Mouse (Mus musculus): Measurements from ENCODE around the gene Mmp19. TPM values are rescaled to one million over a fixed set of nuclear protein-coding genes. Genes with fewer than 3 reads are reported as not detected.
"Not testable (repeated sequence)": the region's sequence is repeated elsewhere in the genome, so short reads cannot be mapped to it uniquely, and the experiment has no call there.

Mmp19 gene
- total RNA-seq, 2 experiments from 2014 or later: 1.1 to 1.9 TPM

DNA sequence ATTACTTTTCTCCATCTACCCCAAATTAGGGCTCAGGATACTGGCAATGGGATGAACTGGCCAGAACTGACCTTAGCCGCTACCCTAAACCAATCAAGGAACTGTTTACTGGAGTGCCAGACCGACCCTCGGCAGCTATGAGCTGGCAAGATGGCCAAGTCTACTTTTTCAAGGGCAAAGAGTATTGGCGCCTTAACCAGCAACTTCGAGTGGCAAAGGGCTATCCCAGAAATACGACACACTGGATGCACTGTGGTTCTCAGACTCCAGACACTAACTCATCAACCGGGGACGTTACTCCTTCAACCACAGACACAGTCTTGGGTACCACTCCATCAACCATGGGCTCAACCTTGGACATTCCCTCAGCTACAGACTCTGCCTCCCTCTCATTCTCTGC is 8.0 kb downstream of the Mmp19 start:
- DNase-seq (ENCODE audit: low spot score): no peak

DNA sequence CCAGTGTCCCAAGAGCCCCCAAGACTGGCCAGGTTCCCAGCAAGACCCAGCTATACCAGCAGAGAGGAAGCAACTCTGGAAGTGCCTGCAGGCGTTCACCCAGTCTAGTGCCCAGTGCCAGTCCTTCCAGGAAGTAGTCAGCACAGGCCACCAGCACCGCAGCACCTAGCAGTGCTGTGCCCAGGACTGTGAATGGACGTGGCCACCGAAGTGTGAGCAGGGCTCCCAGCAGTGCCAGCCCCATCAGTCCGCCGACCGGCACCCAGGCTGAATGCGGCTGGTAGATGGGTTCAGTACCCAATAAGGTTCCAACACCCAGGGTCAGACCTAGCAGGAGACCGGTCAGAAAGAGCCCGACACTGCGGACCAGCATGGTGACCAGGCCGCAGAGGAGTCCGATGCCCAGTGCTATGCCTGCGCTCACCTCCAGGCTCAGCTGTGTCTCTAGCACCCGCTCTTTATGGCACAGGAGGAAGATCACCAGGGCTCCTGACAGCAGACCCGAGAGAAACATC is 11.3 kb downstream of the Mmp19 start:
- DNase-seq (ENCODE audit: low spot score): no peak

DNA sequence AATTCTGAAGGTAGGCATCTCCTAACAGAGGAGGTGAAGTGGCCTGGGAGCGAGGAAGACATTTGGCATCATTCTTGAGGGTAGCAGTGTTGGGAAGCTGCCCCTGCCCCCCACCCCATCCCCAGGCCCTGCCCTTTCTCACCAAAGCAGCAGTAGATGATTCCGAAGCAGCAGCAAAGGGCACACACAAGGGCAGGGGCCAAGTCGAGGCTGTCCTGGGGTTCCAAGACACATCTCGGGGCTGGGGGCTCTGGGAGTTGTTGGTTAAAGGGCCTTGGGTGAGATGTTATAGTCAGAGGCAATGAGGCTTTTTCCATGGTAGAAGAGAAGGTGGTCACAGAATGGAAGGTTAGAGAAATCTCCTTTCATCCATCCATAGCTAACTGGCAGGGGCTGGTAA is 12.2 kb downstream of the Mmp19 start:
- DNase-seq (ENCODE audit: low spot score): no peak

DNA sequence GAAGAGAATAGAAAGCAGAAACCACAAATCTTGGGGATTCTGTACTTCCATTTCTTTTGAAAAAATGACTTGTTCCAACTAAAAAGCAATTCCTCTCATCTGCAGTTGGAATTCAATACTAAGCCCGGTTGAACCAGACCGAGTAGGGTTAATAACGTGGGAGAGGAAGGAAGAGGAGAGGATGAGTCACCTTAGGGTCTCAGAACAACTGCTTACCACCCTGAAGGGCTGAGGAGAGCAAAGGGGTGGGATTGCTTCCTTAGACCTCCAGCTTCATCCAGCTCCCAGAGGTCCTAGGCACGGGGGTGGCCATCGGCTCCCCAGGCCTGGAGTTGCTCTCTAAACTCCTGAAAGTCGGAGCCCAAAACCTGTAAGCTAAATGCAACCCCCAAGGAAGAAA is 12.7 kb downstream of the Mmp19 start:
- no peak for DNase-seq (ENCODE audit: low spot score)

DNA sequence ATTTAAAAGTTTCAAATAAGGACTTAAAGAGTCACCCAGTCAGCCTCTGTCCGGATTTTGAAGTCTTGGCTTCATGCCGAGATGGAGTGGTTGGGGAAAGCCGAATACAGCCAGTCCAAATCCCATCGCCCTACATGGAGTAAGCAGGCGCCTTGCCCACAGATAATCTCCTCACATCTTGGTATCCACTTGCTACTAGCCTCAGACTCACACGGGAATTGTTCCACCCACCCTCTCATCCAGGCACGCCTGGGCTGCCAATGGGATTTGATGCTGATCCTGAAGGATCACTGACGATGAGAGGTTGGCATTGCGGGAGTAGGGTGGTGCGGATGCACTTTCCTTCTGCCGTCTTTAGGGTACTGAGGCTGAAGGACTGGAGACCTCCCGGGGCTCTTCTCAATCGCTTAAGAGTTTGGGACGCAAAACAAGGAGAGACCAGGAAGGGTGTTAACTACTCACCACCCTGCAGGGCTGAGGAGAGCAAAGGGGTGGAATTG is 13.1 kb downstream of the Mmp19 start, which contains the start of gene Dnajc14:
Gene Dnajc14, plus strand, starts transcription at position 292 of the 500 bp plus-strand sequence.
- DNase-seq (ENCODE audit: low spot score): peak; percentile 58

DNA sequence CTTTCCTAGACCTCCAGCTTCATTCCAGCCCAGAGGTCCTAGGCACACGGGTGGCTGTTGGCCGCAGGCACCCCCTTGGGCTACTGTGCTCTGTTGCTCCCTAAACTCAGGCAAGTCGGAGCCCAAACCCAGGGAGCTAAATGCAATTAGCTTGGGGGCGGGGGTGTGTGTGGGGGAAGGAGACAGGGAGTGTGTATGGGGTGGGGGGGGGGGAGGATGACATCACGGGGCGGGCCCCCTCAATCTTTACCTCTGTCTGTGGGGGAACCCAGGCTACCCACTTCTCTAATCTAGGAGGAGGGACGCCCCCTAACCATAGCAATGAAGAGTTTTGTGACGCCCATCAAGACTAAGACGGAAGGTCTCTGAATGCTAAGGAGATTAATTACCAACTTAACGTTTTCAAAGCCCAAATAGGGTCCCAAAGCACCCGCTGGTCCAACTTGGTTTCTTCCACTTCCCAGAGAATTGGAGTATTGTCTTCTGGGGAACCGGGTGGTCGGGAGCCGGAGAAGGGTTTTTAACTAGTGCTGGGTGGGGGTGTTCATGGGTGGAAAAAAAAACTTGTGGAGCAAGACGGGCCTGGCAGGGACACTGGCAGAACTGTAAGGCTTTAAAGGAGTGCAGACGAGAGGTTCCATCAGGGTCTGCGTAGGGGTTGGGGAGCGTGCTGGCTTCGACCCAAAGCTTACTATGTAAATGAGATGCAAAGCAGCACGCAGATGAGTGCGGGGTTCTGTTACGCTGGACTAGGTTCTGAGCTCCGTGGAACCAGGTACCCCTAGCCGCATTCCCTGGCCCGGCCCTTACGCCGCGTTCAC is 13.8 kb downstream of the Mmp19 start, which contains the start of gene Tmem198b:
Gene Tmem198b, minus strand, starts transcription at position 100 of the 821 bp plus-strand sequence.
- peak; percentile 48 for DNase-seq (ENCODE audit: low spot score)

DNA sequence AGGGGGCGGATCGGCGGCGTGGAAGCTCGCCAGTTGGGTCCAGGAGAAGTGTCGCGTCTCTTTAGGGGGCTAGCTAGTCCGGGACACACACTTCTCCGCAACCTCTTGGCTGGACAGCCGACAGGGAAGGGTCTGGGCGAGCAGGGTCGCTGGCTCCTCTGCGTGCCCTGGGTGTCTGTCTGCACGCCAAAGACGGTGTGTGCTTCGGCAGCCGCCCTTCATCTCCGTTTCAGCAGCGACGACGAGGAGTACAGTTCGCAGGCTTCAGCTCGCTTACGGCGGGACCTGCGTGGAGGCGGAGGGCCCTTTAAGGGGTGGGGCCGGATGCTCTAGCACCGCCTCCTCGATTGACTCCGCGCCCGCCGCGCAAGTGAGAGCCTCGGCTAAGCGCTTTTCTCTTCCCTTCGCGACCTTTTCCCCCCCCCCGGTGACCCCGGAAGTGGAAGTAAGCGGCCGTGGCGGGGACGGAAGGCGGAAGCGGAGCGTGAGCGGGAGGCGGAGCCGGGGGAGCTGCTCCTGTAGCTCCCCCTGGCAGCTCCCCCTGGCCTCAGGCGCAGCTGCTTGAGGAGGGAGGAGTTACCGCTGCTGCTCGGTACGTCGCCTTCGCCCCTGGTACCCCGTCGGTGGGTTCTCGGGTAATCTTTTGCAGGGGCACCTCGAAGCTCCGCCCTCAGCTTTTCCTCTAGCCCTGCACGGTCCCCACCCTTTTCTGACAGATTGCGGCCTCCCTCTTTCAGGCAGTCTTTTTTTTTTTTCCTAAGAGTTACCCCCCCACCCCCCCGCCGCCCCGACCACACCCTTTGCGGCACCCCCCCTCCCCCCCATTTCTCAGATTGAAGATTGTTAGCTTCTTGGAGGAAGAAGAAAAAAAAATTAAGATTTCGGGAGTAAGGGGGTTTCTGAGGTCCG is 14.6 kb downstream of the Mmp19 start:
- peak; percentile 96 for DNase-seq (ENCODE audit: low spot score)

DNA sequence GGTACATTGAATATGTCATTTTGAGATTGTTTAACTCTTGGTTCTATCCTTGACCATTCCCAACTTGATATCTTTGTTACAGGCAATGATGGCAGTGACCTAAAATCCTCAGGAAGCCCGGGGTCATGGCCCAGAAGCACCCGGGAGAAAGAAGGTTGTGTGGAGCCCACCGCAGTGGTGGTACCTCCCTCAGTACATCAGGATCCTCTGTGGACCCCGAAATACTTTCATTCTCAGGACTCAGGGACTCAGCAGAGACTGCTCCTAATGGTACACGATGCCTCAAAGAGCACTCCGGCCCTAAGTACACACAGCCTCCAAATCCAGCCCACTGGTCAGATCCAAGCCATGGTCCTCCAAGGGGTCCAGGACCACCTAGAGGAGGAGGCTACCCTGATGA is 15.4 kb downstream of the Mmp19 start:
- DNase-seq (ENCODE audit: low spot score): no peak

DNA sequence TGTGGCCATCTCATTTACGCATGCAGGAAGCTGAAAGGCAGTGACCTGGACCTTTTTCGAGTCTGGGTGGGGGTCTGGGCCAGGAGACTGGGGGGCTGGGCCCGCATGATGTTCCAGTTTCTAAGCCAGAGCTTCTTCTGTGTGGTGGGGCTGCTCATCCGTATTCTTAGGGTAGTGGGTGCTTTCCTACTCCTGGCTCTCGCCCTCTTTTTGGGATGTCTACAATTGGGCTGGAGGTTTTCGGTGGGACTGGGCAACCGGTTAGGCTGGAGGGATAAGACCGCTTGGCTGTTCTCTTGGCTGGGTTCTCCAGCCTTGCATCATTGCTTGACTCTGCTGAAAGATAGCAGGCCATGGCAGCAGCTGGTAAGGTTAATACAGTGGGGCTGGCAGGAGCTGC is 16.3 kb downstream of the Mmp19 start:
- DNase-seq (ENCODE audit: low spot score): no peak

DNA sequence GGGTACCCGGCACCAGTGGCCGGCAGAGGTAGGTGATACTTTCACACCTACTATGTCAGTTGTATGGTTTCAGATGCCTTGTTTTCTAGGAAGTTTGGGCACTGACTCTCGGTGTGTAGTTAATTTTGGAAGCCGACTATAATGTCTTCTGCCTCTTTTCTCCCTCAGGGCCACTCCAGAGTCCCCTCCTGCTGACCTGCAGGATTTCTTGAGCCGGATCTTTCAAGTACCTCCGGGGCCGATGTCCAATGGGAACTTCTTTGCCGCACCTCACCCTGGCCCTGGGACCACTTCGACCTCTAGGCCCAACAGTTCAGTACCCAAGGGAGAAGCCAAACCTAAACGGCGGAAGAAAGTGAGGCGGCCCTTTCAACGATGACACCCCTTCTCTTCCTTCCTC is 26.3 kb downstream of the Mmp19 start, which contains the start of gene Sarnp:
Gene Sarnp, plus strand, starts transcription at position 301 of the 400 bp plus-strand sequence.
- DNase-seq (ENCODE audit: low spot score): no peak

DNA sequence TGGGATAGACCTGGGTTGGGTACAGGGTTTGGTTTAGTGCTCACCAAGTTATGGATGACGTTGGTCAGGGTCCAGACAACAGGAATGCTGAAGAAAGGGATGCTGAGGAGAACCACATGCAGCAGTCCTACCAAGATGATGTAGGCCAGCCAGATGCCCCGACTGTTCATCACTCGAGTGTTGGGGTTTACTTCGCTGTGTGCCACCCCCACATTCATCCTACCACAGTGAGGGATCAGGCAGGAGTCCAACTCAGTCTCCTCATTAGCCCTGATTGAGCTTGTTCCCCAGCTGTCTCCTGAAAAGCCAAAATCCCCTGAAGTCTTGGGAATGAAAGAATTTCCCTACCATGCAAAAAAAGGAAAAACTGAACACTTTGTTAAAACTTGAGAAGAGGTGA is 29.5 kb downstream of the Mmp19 start:
- DNase-seq (ENCODE audit: low spot score): no peak

DNA sequence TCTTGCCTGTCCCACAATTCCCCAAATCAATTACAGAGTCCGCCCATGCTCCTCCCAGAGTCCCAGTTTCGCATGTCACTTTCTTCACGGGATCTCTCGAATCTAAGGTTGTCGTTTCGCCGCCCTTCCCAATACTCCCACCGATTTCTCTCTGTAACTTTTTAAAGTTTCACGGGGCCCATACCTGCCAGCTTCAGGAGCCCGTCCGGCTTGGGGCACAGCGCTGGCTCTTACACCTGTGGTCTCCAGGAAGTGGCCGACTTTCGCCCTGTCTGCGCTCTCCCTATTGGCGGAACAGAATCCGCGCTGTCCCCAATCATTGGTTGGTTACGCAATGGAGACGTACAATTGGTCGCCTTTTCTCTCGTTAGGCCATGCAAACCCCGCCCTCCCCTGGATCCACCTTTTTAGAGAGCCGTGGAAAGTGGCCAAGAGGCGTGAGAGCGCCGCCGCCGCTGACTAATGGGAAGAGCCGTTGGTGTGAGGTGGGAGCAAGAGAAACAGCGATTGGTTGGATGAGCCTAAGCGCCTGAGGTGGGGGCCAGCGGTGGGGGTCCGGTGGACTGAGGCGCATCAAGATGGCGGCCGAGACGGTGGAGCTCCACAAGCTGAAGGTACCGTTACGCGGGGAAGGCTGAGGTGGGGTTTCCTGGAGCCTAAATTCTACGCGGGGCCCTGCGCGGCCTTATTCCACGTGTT is 30.8 kb downstream of the Mmp19 start, which contains the start of gene Ormdl2:
Gene Ormdl2, minus strand, starts transcription at position 288 of the 699 bp plus-strand sequence.
- DNase-seq (ENCODE audit: low spot score): peak; percentile 100

DNA sequence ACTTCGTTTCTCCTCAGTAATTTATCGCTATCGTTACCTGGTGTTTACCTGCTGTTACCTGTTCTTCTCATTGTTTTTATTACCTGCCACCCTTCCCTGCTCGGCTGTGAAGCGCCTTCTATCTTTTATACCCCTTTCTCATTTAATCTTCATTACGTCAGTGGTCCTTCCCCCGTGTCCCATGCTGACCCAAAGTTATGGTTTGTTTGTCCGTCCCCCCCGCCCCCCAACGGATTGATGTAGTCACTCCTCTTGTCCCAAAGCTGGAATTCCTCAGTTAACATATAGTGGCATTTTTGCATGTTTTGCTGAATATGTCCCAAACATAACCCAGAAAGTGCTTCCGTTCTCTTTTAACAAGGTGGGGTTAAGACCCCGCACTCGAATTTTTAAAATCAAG is 31.4 kb downstream of the Mmp19 start:
- DNase-seq (ENCODE audit: low spot score): no peak

DNA sequence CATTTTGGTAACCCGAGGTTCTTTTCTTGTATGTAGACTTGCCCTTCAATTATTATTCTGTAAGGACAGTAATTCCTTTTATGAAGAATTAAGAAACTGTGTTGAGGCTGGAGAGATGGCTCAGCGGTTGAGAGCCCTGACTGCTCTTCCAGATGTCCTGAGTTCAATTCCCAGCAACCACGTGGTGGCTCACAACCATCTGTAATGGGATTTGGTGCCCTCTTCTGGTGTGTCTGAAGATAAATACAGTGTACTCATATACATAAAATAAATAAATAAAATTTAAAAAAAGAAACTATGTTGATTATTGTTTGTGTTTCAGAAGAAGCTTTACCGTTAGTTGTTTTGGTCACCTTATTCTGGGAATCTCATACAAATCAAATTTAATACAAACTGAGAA is 32.4 kb downstream of the Mmp19 start:
- not testable (repeated sequence) for DNase-seq (ENCODE audit: low spot score)

DNA sequence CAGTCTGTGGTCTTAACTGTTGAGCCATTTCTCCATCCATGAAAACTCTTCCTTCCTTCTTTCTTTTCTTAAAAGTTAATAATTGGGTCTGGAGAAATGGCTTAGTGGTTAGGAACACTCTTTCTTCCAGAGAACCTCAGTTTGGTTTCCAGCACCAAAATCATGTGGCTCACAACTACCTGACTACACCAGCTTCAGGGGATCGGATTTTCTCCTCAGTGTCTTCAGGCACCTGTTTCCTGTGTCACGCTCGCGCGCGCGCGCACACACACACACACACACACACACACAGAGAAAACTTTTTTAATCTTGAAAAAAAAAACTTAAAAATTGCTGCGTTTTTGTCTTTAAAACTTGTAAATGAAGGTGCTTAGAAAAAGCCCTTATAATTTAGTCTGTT is 33.1 kb downstream of the Mmp19 start:
- DNase-seq (ENCODE audit: low spot score): no peak

DNA sequence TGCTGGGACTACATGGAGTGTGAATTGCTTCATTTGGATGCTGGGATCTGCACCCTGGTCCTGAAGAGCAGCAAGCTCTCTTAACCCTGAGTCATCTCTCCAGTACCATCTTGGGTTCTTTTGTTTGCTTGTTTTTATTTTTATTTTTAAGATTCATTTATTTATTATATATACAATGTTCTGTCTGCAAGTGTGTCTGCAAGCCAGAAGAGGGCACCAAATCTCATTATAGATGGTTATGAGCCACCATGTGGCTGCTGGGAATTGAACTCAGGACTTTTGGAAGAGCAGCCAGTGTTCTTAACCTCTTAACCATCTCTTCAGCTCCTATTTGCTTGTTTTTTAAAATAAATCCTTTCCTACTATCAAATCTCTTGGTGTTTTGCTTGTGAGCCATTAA is 46.7 kb downstream of the Mmp19 start:
- no peak for DNase-seq (ENCODE audit: low spot score)

DNA sequence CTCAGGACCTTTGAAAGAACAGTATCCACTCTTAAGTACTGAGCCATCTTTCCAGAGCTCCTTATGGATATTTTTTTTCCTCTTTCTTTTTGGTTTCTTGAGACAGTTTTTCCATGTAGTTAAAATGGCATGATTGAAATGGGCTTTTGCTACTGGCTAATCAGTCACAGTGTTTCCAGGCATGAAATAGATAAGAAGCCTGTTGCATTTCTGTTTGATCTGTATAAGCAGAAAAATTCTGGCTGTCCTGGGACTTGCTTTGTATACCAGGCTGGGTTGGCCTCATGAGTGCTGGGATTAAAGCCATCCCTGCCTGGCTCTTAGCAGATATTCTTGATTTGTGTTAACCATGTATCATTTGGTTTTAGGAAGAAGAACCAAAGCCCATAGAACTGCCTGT is 48.7 kb downstream of the Mmp19 start:
- no peak for DNase-seq (ENCODE audit: low spot score)

DNA sequence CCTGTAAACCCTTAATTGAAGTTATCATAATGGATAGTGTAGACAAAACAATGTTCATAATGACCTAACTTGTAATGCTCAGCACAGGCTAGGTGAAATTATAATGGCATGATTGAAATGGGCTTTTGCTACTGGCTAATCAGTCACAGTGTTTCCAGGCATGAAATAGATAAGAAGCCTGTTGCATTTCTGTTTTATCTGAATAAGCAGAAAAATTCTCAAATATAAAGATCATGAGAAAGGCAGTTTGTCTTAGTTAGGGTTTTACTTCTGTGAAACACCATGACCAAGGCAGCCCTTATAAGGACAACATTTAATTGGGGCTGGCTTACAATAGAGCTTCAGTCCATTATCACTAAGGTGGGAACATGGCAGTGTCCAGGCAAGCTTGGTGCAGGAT is 49.9 kb downstream of the Mmp19 start:
- DNase-seq (ENCODE audit: low spot score): no peak

DNA sequence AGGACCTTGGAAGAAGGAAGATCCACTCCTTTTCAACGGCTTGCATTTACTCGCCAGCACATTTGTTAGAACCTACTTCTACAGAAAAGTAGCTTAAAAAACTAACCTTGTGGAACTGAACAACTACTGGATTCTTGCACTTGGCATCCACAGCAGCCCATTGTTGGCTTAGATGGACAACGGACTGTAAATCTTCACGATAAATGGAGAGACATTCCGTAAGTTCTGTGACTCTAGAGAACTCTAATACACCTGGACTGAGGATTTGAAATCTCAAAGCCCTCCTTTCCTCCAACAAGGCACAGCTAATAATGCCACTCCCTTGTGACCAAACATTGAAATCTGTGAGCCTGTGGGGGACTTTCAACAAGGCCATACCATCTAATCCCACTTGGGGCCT is 52.5 kb downstream of the Mmp19 start:
- DNase-seq (ENCODE audit: low spot score): no peak

DNA sequence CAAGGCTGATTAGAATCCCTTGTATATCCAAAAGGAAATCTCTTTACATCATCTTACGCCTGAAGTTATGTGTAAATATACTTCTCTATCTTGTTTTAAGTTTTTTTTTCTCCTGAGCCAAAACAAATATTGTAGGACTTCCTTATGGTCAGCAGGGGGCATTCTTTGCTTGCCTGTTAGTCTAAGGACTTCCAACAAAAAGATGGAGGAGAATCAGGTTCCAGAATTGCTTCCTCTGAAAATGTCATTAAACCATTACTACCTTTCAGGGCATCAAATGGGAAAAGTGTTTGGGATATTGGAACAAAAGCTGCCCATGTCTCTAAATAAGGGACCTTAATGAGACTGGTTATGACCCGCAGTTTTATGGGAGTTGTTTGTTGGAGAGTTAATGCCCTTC is 54.8 kb downstream of the Mmp19 start:
- DNase-seq (ENCODE audit: low spot score): peak; percentile 9

DNA sequence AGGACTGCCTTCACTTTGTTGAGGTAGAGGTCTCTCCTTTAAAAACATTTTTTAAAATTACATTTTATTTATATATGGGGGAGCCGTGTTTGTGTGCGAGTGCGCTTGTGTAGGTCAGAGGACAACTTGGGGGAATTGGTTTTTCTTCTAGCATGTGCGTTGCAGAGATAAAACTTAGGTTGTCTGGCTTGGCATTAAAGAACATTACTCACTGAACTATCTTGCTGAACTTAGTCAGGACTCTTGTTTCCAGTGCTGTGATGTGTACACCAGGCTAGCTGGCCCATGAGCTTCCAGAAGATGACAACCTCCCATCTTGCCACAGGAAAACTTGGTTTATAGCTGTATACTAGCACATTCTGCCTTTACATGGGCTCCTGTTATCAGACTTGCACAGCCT is 56.0 kb downstream of the Mmp19 start:
- DNase-seq (ENCODE audit: low spot score): no peak

All from gastrocnemius, adult 18-20 months (tissue).